Mouse (Mus musculus): ENCODE data around the gene Slc7a11.

Gene Slc7a11

DNA sequence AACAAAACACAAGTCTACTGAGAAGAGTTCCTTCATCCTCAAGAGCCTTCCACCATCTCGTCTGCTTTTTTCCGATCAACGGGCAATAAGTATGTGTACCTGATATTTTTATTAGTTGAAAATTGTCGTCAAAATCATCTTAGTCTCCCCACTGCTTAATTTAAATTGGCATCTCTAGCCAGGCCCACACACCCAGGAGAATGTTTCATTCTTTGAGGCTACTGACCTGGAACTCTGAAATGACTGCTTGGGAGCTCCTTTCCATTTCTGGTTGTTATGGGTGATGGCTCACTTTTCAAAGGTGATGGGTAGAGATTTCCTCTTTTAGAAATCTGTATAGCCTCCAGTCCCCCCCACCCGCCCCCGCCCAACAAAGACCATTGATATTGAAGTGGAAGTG, 54.6 kb downstream of the Slc7a11 start:
- DNase-seq: no peak

DNA sequence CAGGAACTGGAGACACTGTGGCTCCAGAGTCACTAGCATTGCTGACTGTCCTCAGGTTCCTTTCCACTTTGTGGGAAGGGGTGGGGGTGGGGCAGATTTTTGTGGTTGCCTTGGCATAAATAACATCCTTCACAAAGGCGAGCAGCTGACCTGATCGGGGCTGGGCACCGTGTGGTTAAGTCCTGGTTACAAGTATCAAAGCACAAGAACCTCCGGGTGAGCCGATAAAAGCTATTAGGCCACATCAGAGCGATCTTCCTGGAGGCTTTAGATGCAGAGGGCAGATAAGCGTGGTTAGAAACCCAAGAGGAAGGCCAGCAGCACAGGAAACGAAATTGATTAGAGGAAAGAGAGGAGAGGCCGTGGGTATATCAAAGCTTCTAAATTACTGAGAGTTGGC, 55.1 kb downstream of the Slc7a11 start:
- DNase-seq: no peak

DNA sequence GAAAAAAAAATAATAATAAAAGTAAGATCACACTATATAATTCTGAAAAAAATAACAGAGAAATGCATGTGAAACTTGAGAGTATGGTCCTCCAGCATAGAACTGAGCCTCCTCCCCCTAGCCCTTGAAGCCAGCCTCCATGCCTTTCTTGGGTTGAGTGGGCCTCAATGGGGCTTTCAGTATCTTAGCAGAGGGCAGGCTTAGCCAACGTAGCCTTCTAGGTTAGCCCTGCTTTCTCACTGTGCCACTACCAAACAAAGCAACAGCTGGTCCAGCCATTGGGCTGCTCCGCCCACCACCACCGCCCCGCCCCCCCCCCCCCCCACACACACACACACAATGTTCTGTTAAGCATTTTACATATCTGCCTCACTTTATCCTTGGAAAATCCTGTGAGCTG, 56.1 kb downstream of the Slc7a11 start:
- no peak for DNase-seq

DNA sequence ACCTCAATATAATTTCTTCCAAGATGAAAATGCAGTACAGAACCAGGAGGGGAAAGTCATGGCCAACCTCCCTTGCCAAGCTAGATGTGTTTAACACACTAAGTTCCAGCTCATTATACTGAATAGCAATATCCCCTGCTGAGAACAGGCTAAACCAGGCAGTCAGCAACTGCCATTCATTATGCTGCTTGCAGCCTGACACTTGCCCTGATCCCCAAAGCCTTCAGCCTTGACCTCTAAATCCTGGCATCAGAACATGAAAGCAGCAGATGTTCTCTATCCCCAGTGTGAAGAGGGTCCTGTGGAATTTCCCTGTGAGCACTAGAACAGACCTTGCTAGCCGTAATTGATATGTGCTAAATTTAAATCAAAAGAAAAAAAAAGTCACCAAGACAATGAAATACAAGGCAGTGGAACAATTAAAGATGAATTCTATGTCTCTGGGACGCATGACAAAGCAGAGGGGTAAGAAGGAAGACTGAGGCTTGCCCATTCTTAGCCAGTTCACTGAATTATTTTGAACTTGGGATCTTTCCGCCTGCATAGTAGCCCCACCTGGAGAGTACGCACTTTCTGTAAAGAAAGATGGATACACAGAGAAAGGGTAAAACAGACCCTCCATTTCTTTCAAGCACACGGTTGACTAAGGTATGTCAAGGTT, 56.7 kb downstream of the Slc7a11 start:
- DNase-seq: no peak

GRCm38 (mm10) chr3:50386066-50386465, 57.3 kb downstream of the Slc7a11 start:
- no peak for DNase-seq

DNA sequence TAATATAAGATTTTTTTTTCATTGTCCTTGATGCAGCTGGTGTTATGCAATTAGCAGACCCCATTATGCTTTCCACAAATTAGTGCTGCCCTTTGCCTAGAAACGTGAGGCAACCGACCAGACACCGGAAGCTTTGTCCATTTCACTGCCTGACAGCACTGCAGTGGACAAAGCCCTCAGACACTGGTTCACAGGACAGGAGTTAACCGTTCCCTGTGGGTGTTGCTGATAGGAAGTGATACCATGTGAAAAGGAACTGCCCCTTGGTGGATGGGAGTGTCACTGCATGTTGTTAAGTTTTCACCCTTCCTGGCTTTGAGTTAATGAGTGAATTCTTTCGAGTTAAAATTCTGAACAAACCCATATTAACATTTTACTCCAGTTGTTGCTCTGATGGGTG, 60.7 kb downstream of the Slc7a11 start:
- DNase-seq: no peak

GRCm38 (mm10) chr3:50381861-50382693, 61.3 kb downstream of the Slc7a11 start:
- DNase-seq: peak; percentile 7

DNA sequence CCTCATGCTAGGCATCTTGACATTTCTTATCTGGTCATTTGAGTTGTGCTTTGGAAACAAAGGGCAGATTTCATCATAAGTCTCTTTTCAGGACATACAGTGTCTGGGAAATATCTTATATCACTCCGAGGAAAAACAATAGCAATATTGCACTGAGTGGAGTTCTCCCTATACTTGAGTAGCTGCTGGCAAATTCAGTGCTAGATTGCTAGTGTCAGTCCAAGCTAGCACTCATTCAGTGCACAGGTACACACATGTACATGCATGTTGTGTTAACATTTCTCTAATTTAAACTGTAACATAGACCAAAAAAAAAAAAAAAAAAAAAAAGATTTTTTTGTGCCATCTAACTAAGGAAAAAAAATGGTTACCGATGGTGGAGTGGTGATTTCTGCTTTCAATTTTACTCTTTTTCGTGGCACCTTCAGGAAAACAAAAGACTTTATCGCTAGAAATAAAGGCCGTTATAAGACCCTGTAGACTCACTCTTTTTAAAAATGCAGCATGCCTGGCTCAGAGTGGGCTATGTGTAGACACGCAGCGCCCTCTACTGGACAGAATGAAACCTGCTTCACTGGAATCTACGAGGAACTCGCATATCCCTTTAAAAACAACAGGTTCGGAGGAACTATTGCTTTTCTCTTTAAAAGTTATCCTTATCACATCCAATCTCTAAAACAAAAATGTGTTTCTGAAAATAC, 62.1 kb downstream of the Slc7a11 start:
- peak; percentile 85 for DNase-seq

GRCm38 (mm10) chr3:50379942-50380341, 63.5 kb downstream of the Slc7a11 start:
- no peak for DNase-seq

DNA sequence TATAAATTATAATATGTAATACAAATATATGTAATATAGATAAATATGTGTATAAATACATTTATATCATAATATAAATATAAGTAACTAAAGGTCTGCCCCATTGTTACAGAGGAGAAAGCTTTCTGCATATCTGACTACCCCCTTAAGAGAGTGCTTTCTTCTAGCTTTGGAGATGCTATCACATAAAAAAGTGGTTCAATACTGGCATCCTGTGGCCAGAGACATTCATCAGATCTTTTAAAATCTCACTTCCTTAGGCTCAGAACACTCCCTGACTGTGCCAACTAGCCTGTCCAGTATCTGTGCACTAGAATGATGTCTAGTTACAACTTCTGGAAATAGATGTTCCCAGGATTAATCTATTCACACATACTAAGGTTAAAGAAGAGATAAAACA, 67.9 kb downstream of the Slc7a11 start:
- DNase-seq: no peak

GRCm38 (mm10) chr3:50369791-50370190, 73.6 kb downstream of the Slc7a11 start:
- no peak for DNase-seq

DNA sequence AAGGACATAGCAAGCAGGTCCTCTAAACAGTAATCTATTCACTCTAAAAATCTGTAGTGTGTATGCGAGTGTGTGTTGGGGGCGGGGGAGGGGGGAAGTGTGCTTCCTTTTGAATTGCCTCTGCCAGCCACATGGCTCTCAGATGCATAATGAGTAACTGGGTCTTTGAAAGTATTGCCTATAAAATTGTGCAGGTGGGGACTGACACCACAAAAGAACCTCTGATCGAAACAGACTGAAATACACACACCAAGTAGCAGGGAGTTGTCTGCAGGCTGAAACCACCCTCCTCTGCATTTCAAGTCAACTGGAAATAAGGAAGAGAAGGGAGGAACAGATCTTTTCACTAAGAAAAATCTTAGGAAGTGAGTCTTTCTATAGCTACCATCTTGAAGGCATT, 76.2 kb downstream of the Slc7a11 start:
- no peak for DNase-seq

DNA sequence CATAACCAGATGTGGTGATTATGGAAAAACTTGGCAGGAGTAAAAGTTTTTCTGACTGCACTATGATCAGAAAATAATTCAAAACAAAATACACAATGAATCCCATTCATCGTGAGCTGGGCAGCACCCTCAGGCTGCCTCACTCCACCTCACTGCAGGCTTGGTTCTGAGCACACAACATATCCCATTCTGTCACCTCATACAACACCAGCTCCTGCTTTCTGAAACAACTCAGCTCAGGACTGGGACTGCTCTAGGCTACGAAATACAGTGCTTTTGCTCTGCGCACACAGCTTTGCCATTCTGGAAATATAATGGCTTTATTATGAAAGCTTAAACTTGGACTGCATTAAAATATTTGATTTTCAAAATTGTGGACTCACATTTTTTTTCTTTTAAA, 79.8 kb downstream of the Slc7a11 start:
- DNase-seq: no peak

GRCm38 (mm10) chr3:50347081-50347480, 96.3 kb downstream of the Slc7a11 start:
- DNase-seq: no peak

- no peak for DNase-seq
These were observed 99.0 kb downstream of the Slc7a11 start for GRCm38 (mm10) chr3:50344411-50344810.

- no peak for DNase-seq
These were observed 118.9 kb downstream of the Slc7a11 start for GRCm38 (mm10) chr3:50324524-50324923.

DNA sequence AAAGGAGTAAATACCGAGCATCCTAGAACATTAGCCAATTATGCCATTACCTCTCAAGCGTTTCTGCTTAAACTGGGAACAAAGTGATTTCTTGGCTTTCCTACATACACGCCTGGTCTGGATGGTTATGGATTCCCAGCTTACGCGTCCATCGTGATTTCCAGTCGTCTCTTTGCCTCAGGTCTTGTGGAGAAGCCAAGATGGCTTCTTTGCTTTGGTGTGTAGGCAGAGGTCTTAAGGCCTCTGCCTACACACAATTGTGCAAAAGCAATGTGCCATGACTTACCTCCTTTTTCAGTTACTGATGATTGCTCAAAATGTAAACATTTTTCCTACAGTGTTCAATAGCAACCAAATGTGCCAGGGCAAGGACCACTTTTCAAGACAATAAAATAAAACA, 119.5 kb downstream of the Slc7a11 start:
- no peak for DNase-seq

DNA sequence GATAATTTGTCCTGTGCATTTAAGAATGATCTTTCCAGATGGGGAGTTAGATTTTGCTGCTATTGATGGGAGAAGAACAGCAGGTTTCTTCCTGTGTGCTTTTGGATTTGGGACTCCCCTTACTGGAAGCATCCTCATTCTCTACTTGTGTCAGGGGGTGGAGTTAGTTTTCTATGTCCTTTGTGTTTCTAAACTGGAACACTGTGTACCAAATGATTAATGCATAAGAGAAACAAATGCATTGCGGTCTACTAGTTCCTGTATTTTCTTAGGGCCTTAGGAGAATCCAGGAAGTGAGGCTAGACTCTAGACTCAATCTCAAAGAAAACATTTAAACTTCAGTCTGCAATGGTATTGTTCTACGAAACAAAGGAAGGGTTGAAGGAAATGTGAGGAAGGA, 122.6 kb downstream of the Slc7a11 start:
- no peak for DNase-seq

- no peak for DNase-seq
These were observed 125.3 kb downstream of the Slc7a11 start for GRCm38 (mm10) chr3:50318074-50318473.

DNA sequence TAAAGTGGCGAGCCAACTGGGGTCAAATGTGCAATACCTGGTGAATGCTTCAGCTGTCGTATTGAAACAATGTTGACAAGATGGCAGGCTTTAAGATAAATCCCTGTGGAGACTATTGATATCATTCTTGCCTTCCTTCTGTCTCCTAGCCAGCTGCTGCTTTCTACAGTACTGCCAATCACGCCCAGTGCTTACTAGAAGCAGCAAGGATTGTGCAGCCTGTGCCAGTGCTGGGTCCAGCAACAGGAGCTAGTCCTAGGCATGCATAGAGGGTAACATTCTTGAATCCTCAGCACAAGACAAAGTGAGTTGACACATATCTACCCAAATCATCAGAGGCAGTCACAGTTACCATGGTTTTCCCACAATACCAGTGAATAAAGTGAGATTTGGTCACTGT, 129.6 kb downstream of the Slc7a11 start:
- no peak for DNase-seq

DNA sequence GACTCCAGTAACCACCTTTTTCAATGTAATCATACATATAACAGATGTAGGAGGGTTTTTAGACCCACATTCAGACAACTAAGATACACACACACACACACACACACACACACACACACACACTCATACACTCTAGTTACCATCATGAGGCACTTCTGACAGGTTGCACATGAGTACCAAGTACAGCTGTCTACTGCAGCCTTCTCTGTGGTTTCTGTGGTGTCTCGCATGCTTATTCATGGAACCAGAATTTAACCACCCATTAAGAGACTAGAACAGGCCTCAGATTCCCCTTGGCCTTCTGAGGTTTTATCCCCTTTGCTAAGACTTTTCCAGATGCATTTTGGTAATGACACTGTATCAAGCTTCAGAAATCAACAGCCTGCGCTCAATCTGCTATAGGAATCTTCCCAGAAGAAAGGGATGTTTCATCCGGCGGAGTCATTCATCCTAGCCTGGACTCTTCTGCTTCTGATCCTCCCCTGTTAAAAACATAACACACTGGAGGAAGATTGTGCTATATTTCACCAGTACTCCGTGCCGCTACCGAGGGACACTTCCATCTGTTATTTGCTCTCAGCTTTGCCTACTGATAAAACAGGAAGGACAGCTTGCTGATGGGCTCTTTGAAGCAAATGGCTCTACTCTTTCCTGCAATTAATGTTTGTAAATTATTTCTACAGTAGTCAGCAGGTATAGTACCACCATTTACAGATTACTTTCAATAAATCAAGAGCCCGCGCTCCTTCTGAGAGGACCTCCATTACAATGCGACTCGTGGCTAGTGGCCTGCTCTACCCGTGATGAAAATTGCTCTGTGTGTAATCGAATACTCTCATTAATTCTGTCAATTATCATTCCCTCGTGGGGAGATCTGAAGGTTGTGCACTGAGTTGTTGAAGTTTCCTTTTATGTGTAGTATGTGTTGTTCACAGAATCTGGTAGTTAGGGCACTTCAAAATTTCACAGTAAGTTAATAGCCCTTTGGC, 135.8 kb downstream of the Slc7a11 start:
- DNase-seq: no peak

GRCm38 (mm10) chr3:50306334-50306733, 137.1 kb downstream of the Slc7a11 start:
- no peak for DNase-seq

- DNase-seq: peak; percentile 29
These were observed 139.3 kb downstream of the Slc7a11 start for GRCm38 (mm10) chr3:50304137-50304536.

All from kidney, adult 18-20 months (tissue).